7 mouse cellular contexts compared by ENCODE assay signal in the genomic region with DNA sequence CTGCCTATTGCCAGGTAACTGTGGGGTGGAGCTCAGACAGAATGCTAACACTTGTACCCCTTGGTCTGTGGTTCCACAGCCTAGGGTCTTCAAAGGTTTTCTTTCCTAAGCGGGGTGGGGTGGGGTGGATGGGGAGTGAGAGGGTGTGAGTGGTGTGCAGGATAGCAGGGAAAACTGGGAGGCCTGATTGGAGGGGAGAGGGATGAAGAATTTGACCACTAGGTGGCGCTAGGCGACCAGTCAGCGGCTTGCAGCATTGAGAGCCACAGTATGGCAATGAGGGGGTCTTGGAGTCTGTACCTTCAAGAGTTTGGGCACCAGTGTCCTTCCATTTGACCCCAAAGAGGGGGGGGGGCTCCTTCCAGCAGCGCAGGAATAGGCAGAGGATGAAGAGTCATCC. TPM values are rescaled to one million over a fixed set of nuclear protein-coding genes. Genes with fewer than 3 reads are reported as not detected.
A peak's percentile ranks its signal among the peaks of the same experiment; 100 is the strongest.
DNase-seq lines count a peak whose midpoint lies in the region; ATAC-seq and TF ChIP-seq lines count a peak whose summit lies in the region.

No protein-coding gene starts in this region.

- H3K9ac ChIP-seq in embryonic facial prominence, embryonic 11.5 days (replicated peaks; ENCODE audit: low read length): no peak overlapping the region
- H3K9ac ChIP-seq in limb, embryonic 14.5 days (ENCODE audit: low read depth, low read length, severe bottlenecking): no peak overlapping the region

- H3K9me3 ChIP-seq in embryonic facial prominence, embryonic 11.5 days (replicated peaks; ENCODE audit: control insufficient read depth, low read length): no peaks in the 10 kb centered on the region
- H3K9me3 ChIP-seq in limb, embryonic 14.5 days (ENCODE audit: control insufficient read depth, low read length): no peaks in the 10 kb centered on the region

- TF ChIP-seq POLR2A in limb, embryonic 14.5 days (IDR thresholded peaks at IDR 0.05; ENCODE audit: borderline replicate concordance, extremely low read depth, insufficient read depth, insufficient read length): no peak

- no peaks in the 10 kb centered on the region for H3K27me3 ChIP-seq in embryonic facial prominence, embryonic 11.5 days (ENCODE audit: control insufficient read depth, insufficient read depth, low read length)
- no peaks in the 10 kb centered on the region for H3K27me3 ChIP-seq in limb, embryonic 14.5 days (ENCODE audit: control insufficient read depth, insufficient read depth, low read length)

- no peak overlapping the region for H3K4me3 ChIP-seq in embryonic facial prominence, embryonic 11.5 days (ENCODE audit: low read depth, low read length)
- H3K4me3 ChIP-seq in limb, embryonic 14.5 days (replicated peaks; ENCODE audit: low read length): no peak overlapping the region

- H3K4me2 ChIP-seq in embryonic facial prominence, embryonic 11.5 days (ENCODE audit: low read depth, low read length): no peak overlapping the region
- no peak overlapping the region for H3K4me2 ChIP-seq in limb, embryonic 14.5 days (replicated peaks; ENCODE audit: low read depth, low read length, severe bottlenecking)

- 0% methylated on average over 5 of the region's 5 CpGs for WGBS in embryonic facial prominence, embryonic 11.5 days
- 0% methylated on average over 5 of the region's 5 CpGs for WGBS in limb, embryonic 14.5 days

- no peaks in the 10 kb centered on the region for H3K36me3 ChIP-seq in embryonic facial prominence, embryonic 11.5 days (replicated peaks; ENCODE audit: control insufficient read depth, insufficient read depth, low read depth, low read length)
- no peaks in the 10 kb centered on the region for H3K36me3 ChIP-seq in limb, embryonic 14.5 days (ENCODE audit: control insufficient read depth, insufficient read depth, low read length)

- peak; percentile 85 for DNase-seq in adrenal gland, postnatal 10 days
- peak; percentile 85 for DNase-seq in embryonic facial prominence, embryonic 11.5 days (ENCODE audit: low spot score)
- peak; percentile 66 to 87 for DNase-seq in heart, adult 18-20 months
- DNase-seq in kidney, adult 9 months: peak; percentile 72
- DNase-seq in limb, embryonic 14.5 days (ENCODE audit: low spot score): peak; percentile 77
- DNase-seq in naive thymus-derived CD4-positive, alpha-beta T cell, adult 2 months (ENCODE audit: low read depth): peak; percentile 80
- peak; percentile 47 to 50 for DNase-seq in spleen, postnatal 36 days (ENCODE audit: low spot score in 2 of 2)

- no peak overlapping the region for H3K27ac ChIP-seq in embryonic facial prominence, embryonic 11.5 days (replicated peaks; ENCODE audit: low read depth, low read length)
- no peak overlapping the region for H3K27ac ChIP-seq in limb, embryonic 14.5 days (replicated peaks; ENCODE audit: low read depth, low read length)

- peak; percentile 89 for ATAC-seq in embryonic facial prominence, embryonic 11.5 days (replicated peaks; ENCODE audit: insufficient number of reproducible peaks, low FRiP score, low TSS enrichment, low read depth)
- peak; percentile 80; the same call in 1 of the 2 replicates for ATAC-seq in limb, embryonic 14.5 days (ENCODE audit: low FRiP score, low read depth)

- no peaks in the 10 kb centered on the region for H3K4me1 ChIP-seq in embryonic facial prominence, embryonic 11.5 days (ENCODE audit: control insufficient read depth, insufficient read depth, low read length)
- no peaks in the 10 kb centered on the region for H3K4me1 ChIP-seq in limb, embryonic 14.5 days (ENCODE audit: control insufficient read depth, insufficient read depth, low read length)

RNA-seq across cellular contexts. Expression of a gene that starts 35.9 kb away (rescaled TPM):
- 10 to 100 TPM; 13.6 to 13.8 TPM for total RNA-seq in adrenal gland, postnatal 10 days (2021)
- polyA plus RNA-seq in embryonic facial prominence, embryonic 11.5 days (2014; fragmentation: Nextera tagmentation; extraction: Ambion mirVana): 11.4 and 12.3 TPM in 2 replicates
- 1 to 10 TPM; 3.2 to 4.2 TPM for total RNA-seq in heart, adult 18-20 months (2021)
- 9.6 and 11.8 TPM in 2 replicates for polyA plus RNA-seq in limb, embryonic 14.5 days (2012; rRNA removed)
- 6.7 and 7.6 TPM in 2 replicates for polyA plus RNA-seq in limb, embryonic 14.5 days (2014; fragmentation: Nextera tagmentation; extraction: Ambion mirVana)
